ENCODE assay signal across 21 mouse cellular contexts in the genomic region with DNA sequence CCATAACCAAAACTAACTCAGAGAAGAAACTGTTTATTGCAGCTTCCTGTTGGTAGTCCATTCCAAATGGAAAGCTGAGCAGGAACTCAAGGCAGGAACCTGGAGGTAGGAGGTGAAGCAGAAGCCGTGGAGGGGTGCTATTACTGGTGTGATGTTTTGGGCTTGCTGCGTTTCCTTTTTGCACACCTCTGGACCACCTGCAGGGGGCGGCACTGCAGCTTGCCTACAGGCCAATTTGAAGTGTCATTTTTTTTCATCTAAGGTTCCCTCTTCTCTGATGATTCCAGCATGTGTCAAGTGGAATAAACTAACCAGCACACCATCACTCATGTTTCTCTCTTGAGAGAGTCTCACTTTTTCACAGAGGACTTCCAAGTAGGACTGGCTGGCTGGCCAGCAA.
A peak's percentile ranks its signal among the peaks of the same experiment; 100 is the strongest.
DNase-seq lines count a peak whose midpoint lies in the region; ATAC-seq and TF ChIP-seq lines count a peak whose summit lies in the region.
"Had no signal": no experiment of that assay in that cellular context is flagged by ENCODE, and none has a peak within 500 bp of the region (broad histone marks: within the 10 kb centered on the region; RNA-seq: fewer than 3 reads in every experiment).

No protein-coding gene starts in this region.

- no peak overlapping the region for H3K4me2 ChIP-seq in lung, postnatal 0 days (replicated peaks; ENCODE audit: low read depth, low read length)
- H3K4me2 ChIP-seq: hindbrain, embryonic 15.5 days; limb, embryonic 13.5 days; midbrain, embryonic 15.5 days had no signal

- peak; percentile 62 for TF ChIP-seq CTCF in layer of hippocampus, adult 2 months (conservative IDR thresholded peaks at IDR 0.05)
- TF ChIP-seq CTCF in lung, postnatal 0 days (IDR thresholded peaks at IDR 0.05), result 0 out of 2 replicates have a peak, but pooled peaks have one; percentile 5

- no peak for ATAC-seq in lung, postnatal 0 days
- ATAC-seq: intestine, embryonic 16.5 days; midbrain, embryonic 15.5 days had no signal

- H3K9me3 ChIP-seq in heart, embryonic 10.5 days, result no peaks in the 10 kb centered on the region
- no peaks in the 10 kb centered on the region for H3K9me3 ChIP-seq in lung, postnatal 0 days (ENCODE audit: low read length)
- H3K9me3 ChIP-seq: forebrain, embryonic 10.5 days; hindbrain, embryonic 15.5 days; limb, embryonic 13.5 days; midbrain, embryonic 15.5 days had no signal

- no peak overlapping the region for H3K27ac ChIP-seq in heart, embryonic 10.5 days
- H3K27ac ChIP-seq in layer of hippocampus, adult 2 months, result no peak overlapping the region
- no peak overlapping the region for H3K27ac ChIP-seq in lung, postnatal 0 days (ENCODE audit: low read length)
- H3K27ac ChIP-seq: forebrain, embryonic 10.5 days; hindbrain, embryonic 15.5 days; limb, embryonic 13.5 days; midbrain, embryonic 15.5 days had no signal

- no peaks in the 10 kb centered on the region; the same call in 1 of the 2 replicates for H3K27me3 ChIP-seq in heart, embryonic 10.5 days (ENCODE audit: insufficient read depth, poor library complexity, severe bottlenecking)
- no peaks in the 10 kb centered on the region for H3K27me3 ChIP-seq in lung, postnatal 0 days (replicated peaks; ENCODE audit: insufficient read depth, low read length)
- H3K27me3 ChIP-seq: hindbrain, embryonic 15.5 days; limb, embryonic 13.5 days; midbrain, embryonic 15.5 days had no signal

- H3K4me1 ChIP-seq in heart, embryonic 10.5 days, result no peaks in the 10 kb centered on the region
- H3K4me1 ChIP-seq in lung, postnatal 0 days (ENCODE audit: insufficient read depth, low read depth, low read length), result no peaks in the 10 kb centered on the region

- 85% methylated on average over 3 of the region's 3 CpGs for WGBS in heart, embryonic 10.5 days
- 78% methylated on average over 3 of the region's 3 CpGs for WGBS in lung, postnatal 0 days

- no peak for TF ChIP-seq EP300 in lung, postnatal 0 days (IDR thresholded peaks at IDR 0.05)

- no peak overlapping the region for H3K4me3 ChIP-seq in heart, embryonic 10.5 days
- no peak overlapping the region for H3K4me3 ChIP-seq in layer of hippocampus, adult 2 months
- no peak overlapping the region for H3K4me3 ChIP-seq in lung, postnatal 0 days (ENCODE audit: low read depth, low read length)
- H3K4me3 ChIP-seq: forebrain, embryonic 10.5 days; hindbrain, embryonic 15.5 days; limb, embryonic 13.5 days; midbrain, embryonic 15.5 days had no signal

- no peak overlapping the region for H3K9ac ChIP-seq in lung, postnatal 0 days (replicated peaks; ENCODE audit: low read depth)
- H3K9ac ChIP-seq: hindbrain, embryonic 15.5 days; limb, embryonic 13.5 days; midbrain, embryonic 15.5 days had no signal

- peak; percentile 34 for DNase-seq in heart, adult 11 months
- no peak for DNase-seq in heart, embryonic 10.5 days (ENCODE audit: low spot score)
- DNase-seq in layer of hippocampus, adult 2 months (ENCODE audit: low spot score in 2 of 2), result no peak
- no peak for DNase-seq in layer of hippocampus, postnatal 14 days (ENCODE audit: low spot score in 2 of 2)
- DNase-seq in lung, postnatal 0 days (ENCODE audit: low spot score), result no peak
- DNase-seq in lung, postnatal 14 days, result no peak
- DNase-seq in ZHBTc4 (ENCODE audit: low read depth, low spot score), result peak; percentile 18
- no peak for DNase-seq in frontal cortex, postnatal 10 days (ENCODE audit: low spot score in 2 of 2)
- DNase-seq: adrenal gland, postnatal 25 days; cerebellum, adult 9-10 months; gastrocnemius, postnatal 14 days; heart, adult 18-20 months; kidney, postnatal 10 days; layer of hippocampus, postnatal 36 days; lung, postnatal 4 days; thymus, postnatal 25 days had no signal

- no peaks in the 10 kb centered on the region for H3K36me3 ChIP-seq in heart, embryonic 10.5 days
- H3K36me3 ChIP-seq in lung, postnatal 0 days (ENCODE audit: insufficient read depth, low read length), result no peaks in the 10 kb centered on the region
- H3K36me3 ChIP-seq: forebrain, embryonic 10.5 days; hindbrain, embryonic 15.5 days; limb, embryonic 13.5 days; midbrain, embryonic 15.5 days had no signal

Comparison
In these comparisons a context has a peak if more than half of its experiments do, and no peak if none do; other contexts are left out.
1. DNase-seq: peak in heart, adult 11 months (single experiment) and ZHBTc4 (single experiment); none in heart, embryonic 10.5 days (single experiment), layer of hippocampus, adult 2 months (0 of 2), layer of hippocampus, postnatal 14 days (0 of 2), lung, postnatal 0 days (single experiment), lung, postnatal 14 days (single experiment) and frontal cortex, postnatal 10 days (0 of 2).